In the genomic region with DNA sequence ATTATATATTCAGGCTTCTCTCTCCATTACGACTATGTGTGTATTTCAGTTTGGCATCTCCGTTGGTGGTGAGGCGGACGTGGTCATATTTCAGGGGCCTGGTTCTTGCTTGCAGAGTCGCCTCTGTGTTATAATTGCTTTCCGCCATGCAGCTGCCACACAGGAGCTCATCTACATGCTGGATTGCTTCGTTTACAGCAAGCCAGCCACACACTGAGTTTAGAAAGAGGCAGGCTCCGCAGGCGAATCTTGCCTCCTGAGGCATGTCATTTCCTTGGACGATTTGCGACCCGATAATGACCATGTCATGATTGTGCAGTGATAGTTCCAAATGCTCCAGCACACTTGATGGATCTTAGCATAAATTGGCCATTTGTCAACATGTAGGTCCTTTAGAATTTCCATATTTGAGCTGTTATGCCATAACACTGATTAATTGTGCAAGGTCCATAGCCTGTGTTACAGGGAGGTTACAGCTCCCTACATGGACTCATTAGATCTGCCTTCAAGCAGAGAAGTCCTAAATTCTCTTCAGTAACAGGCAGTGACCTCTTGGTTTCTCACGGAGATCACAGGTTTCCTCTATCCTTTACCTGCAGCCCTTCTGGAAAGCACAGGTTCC, we compare ENCODE assay signal across 18 mouse cellular contexts.
A peak's percentile ranks its signal among the peaks of the same experiment; 100 is the strongest.
DNase-seq lines count a peak whose midpoint lies in the region; ATAC-seq lines count a peak whose summit lies in the region.
"Had no signal": no experiment of that assay in that cellular context is flagged by ENCODE, and none has a peak within 500 bp of the region (broad histone marks: within the 10 kb centered on the region; RNA-seq: fewer than 3 reads in every experiment).

No protein-coding gene starts in this region.

- no peak overlapping the region for H3K4me3 ChIP-seq in embryonic facial prominence, embryonic 14.5 days (ENCODE audit: low read depth, low read length)
- H3K4me3 ChIP-seq in embryonic facial prominence, embryonic 10.5 days: no peak overlapping the region
- no peak overlapping the region for H3K4me3 ChIP-seq in midbrain, embryonic 13.5 days (replicated peaks)
- H3K4me3 ChIP-seq in midbrain, embryonic 11.5 days (ENCODE audit: low read depth, low read length): no peak overlapping the region
- H3K4me3 ChIP-seq in neural tube, embryonic 12.5 days: no peak overlapping the region
- H3K4me3 ChIP-seq: heart, embryonic 12.5 days; left cerebral cortex, adult 2 months; stomach, embryonic 15.5 days had no signal

- H3K4me1 ChIP-seq in embryonic facial prominence, embryonic 14.5 days (ENCODE audit: control insufficient read depth, insufficient read depth, low read length): no peaks in the 10 kb centered on the region; the same call in 1 of the 2 replicates
- H3K4me1 ChIP-seq in embryonic facial prominence, embryonic 10.5 days: peaks cover 21% of the 10 kb centered on the region
- peaks cover 34% of the 10 kb centered on the region for H3K4me1 ChIP-seq in midbrain, embryonic 13.5 days (replicated peaks)
- peaks cover 5% of the 10 kb centered on the region for H3K4me1 ChIP-seq in midbrain, embryonic 11.5 days (ENCODE audit: control insufficient read depth, insufficient read depth, low read length)
- peaks cover 20% of the 10 kb centered on the region for H3K4me1 ChIP-seq in neural tube, embryonic 12.5 days

- intact Hi-C loops in left cerebral cortex, postnatal 14 days (cut with DNase I): loop anchor here (10.0 kb wide), 2 partner anchors 1016 to 1626 kb away; partner anchors contain the start of gene Tle4

- no peaks in the 10 kb centered on the region for H3K9me3 ChIP-seq in embryonic facial prominence, embryonic 14.5 days (ENCODE audit: control insufficient read depth, low read length)
- no peaks in the 10 kb centered on the region for H3K9me3 ChIP-seq in embryonic facial prominence, embryonic 10.5 days
- no peaks in the 10 kb centered on the region for H3K9me3 ChIP-seq in midbrain, embryonic 13.5 days
- no peaks in the 10 kb centered on the region for H3K9me3 ChIP-seq in midbrain, embryonic 11.5 days (ENCODE audit: control insufficient read depth, low read length)
- H3K9me3 ChIP-seq in neural tube, embryonic 12.5 days: no peaks in the 10 kb centered on the region
- H3K9me3 ChIP-seq: heart, embryonic 12.5 days; stomach, embryonic 15.5 days had no signal

- ATAC-seq in embryonic facial prominence, embryonic 14.5 days (ENCODE audit: low read depth): no peak
- peak; percentile 32; the same call in 1 of the 2 replicates for ATAC-seq in midbrain, embryonic 13.5 days
- no peak for ATAC-seq in midbrain, embryonic 11.5 days (ENCODE audit: low FRiP score)
- ATAC-seq in neural tube, embryonic 12.5 days (ENCODE audit: low FRiP score, low read depth): peak; percentile 46
- ATAC-seq: activated CD4-positive, CD25-positive, alpha-beta regulatory T cell, adult 4 months had no signal

- no peaks in the 10 kb centered on the region for H3K27me3 ChIP-seq in embryonic facial prominence, embryonic 14.5 days (replicated peaks; ENCODE audit: control insufficient read depth, insufficient read depth, low read length)
- H3K27me3 ChIP-seq in embryonic facial prominence, embryonic 10.5 days (replicated peaks; ENCODE audit: low read depth, poor library complexity, severe bottlenecking): peaks cover under 1% of the 10 kb centered on the region; the same call in 1 of the 2 replicates
- peaks cover 15% of the 10 kb centered on the region for H3K27me3 ChIP-seq in midbrain, embryonic 13.5 days
- no peaks in the 10 kb centered on the region; the same call in 1 of the 2 replicates for H3K27me3 ChIP-seq in midbrain, embryonic 11.5 days (ENCODE audit: control insufficient read depth, insufficient read depth, low read length)
- H3K27me3 ChIP-seq in neural tube, embryonic 12.5 days (replicated peaks): no peaks in the 10 kb centered on the region
- H3K27me3 ChIP-seq: stomach, embryonic 15.5 days had no signal

- no peaks in the 10 kb centered on the region for H3K36me3 ChIP-seq in embryonic facial prominence, embryonic 14.5 days (ENCODE audit: control insufficient read depth, insufficient read depth, low read length)
- H3K36me3 ChIP-seq in embryonic facial prominence, embryonic 10.5 days (replicated peaks): no peaks in the 10 kb centered on the region
- no peaks in the 10 kb centered on the region for H3K36me3 ChIP-seq in midbrain, embryonic 13.5 days
- H3K36me3 ChIP-seq in midbrain, embryonic 11.5 days (ENCODE audit: control insufficient read depth, insufficient read depth, low read length): no peaks in the 10 kb centered on the region
- no peaks in the 10 kb centered on the region for H3K36me3 ChIP-seq in neural tube, embryonic 12.5 days
- H3K36me3 ChIP-seq: heart, embryonic 12.5 days; stomach, embryonic 15.5 days had no signal

- no peak overlapping the region for H3K9ac ChIP-seq in embryonic facial prominence, embryonic 14.5 days (ENCODE audit: low read depth, low read length)
- no peak overlapping the region for H3K9ac ChIP-seq in midbrain, embryonic 13.5 days (replicated peaks)
- H3K9ac ChIP-seq in midbrain, embryonic 11.5 days (ENCODE audit: low read length): no peak overlapping the region
- no peak overlapping the region for H3K9ac ChIP-seq in neural tube, embryonic 12.5 days
- H3K9ac ChIP-seq: heart, embryonic 12.5 days; stomach, embryonic 15.5 days had no signal

- 74% methylated on average over 13 of the region's 13 CpGs for WGBS in embryonic facial prominence, embryonic 14.5 days
- 83% methylated on average over 13 of the region's 13 CpGs for WGBS in embryonic facial prominence, embryonic 10.5 days
- 51% methylated on average over 13 of the region's 13 CpGs for WGBS in midbrain, embryonic 13.5 days
- WGBS in midbrain, embryonic 11.5 days: 76% methylated on average over 13 of the region's 13 CpGs
- WGBS in neural tube, embryonic 12.5 days: 24% methylated on average over 13 of the region's 13 CpGs

- no peak overlapping the region for H3K4me2 ChIP-seq in embryonic facial prominence, embryonic 14.5 days (ENCODE audit: low read depth, low read length)
- H3K4me2 ChIP-seq in midbrain, embryonic 13.5 days (replicated peaks): no peak overlapping the region
- H3K4me2 ChIP-seq in midbrain, embryonic 11.5 days: no peak overlapping the region
- H3K4me2 ChIP-seq in neural tube, embryonic 12.5 days (replicated peaks): peak overlapping the region; percentile 20
- H3K4me2 ChIP-seq: heart, embryonic 12.5 days; stomach, embryonic 15.5 days had no signal

- no peak overlapping the region for H3K27ac ChIP-seq in embryonic facial prominence, embryonic 14.5 days (replicated peaks; ENCODE audit: low read depth, low read length)
- no peak overlapping the region for H3K27ac ChIP-seq in embryonic facial prominence, embryonic 10.5 days (replicated peaks)
- no peak overlapping the region for H3K27ac ChIP-seq in midbrain, embryonic 13.5 days
- no peak overlapping the region for H3K27ac ChIP-seq in midbrain, embryonic 11.5 days (ENCODE audit: low read depth, low read length)
- no peak overlapping the region for H3K27ac ChIP-seq in neural tube, embryonic 12.5 days
- H3K27ac ChIP-seq: left cerebral cortex, adult 2 months; stomach, embryonic 15.5 days had no signal

- DNase-seq in embryonic facial prominence, embryonic 14.5 days (ENCODE audit: low spot score): peak; percentile 29
- DNase-seq in embryonic facial prominence, embryonic 10.5 days (ENCODE audit: low spot score): no peak
- DNase-seq in midbrain, embryonic 11.5 days (ENCODE audit: low spot score, missing footprints): no peak
- DNase-seq in embryo, embryonic 11.5 days (ENCODE audit: low read depth, low spot score): peak; percentile 14
- DNase-seq in left cerebral cortex, postnatal 14 days (ENCODE audit: low spot score in 2 of 2): no peak
- no peak for DNase-seq in layer of hippocampus, postnatal 25 days (ENCODE audit: extremely low spot score in 1 of 2, low spot score in 1 of 2)
- DNase-seq: adrenal gland, postnatal 36 days; kidney, adult 18-20 months; liver; lung, adult 2 months; lung, postnatal 4 days; spleen, adult 18-20 months had no signal

Comparison
In these comparisons a context has a peak if more than half of its experiments do, and no peak if none do; other contexts are left out.
1. ATAC-seq: peak in midbrain, embryonic 13.5 days (single experiment) and neural tube, embryonic 12.5 days (single experiment); none in embryonic facial prominence, embryonic 14.5 days (single experiment) and midbrain, embryonic 11.5 days (single experiment).
2. DNase-seq: peak in embryonic facial prominence, embryonic 14.5 days (single experiment) and embryo, embryonic 11.5 days (single experiment); none in embryonic facial prominence, embryonic 10.5 days (single experiment), midbrain, embryonic 11.5 days (single experiment), left cerebral cortex, postnatal 14 days (0 of 2) and layer of hippocampus, postnatal 25 days (0 of 2).